Mouse (Mus musculus): ENCODE data around the gene Itfg2. TPM values are rescaled to one million over a fixed set of nuclear protein-coding genes. Genes with fewer than 3 reads are reported as not detected.
"Not testable (repeated sequence)": the region's sequence is repeated elsewhere in the genome, so short reads cannot be mapped to it uniquely, and the experiment has no call there.

Itfg2 gene
- polyA plus RNA-seq, 1 experiment from 2014 or later, result 19.1 TPM

DNA sequence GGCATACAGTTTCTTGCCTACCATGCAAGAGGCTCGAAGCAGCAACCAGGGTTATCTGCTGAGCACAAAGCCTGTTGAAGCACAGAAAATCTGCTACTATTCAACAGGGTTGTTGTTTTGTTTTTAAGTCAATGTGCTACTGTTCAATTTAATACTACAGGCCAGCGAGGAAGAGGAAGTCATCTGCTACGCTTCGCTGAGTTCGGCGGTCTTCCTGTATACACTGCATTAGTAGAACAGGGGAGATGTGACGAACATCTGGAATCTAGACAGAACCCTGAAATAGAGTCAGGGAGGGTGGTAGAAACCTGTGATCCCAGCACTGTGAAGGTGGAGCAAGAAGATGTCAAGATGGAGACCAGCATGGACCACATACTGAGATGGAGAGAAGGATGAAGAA, 41.0 kb downstream of the Itfg2 start:
- Histone ChIP-seq H3K4me2 (ENCODE audit: low read length) (no peak overlapping the region), H3K4me3 (replicated peaks; ENCODE audit: low read depth, low read length) (no peak overlapping the region), H3K27ac (no peak overlapping the region), H3K27me3 (ENCODE audit: insufficient read depth, low read length) (no peaks in the 10 kb centered on the region), H3K36me3 (ENCODE audit: insufficient read depth, low read length) (no peaks in the 10 kb centered on the region), H3K9ac (ENCODE audit: low read depth, low read length) (no peak overlapping the region), H3K9me3 (replicated peaks; ENCODE audit: low read length) (no peaks in the 10 kb centered on the region), H3K4me1 (replicated peaks; ENCODE audit: insufficient read depth, low read length) (no peaks in the 10 kb centered on the region)
- no peak for TF ChIP-seq CTCF (IDR thresholded peaks at IDR 0.05; ENCODE audit: low read depth)
- no peak for DNase-seq (ENCODE audit: low spot score)
- ATAC-seq (replicated peaks; ENCODE audit: low FRiP score, low read depth), result no peak
- whole genome bisulfite sequencing, result 56% methylated on average over 7 of the region's 7 CpGs

DNA sequence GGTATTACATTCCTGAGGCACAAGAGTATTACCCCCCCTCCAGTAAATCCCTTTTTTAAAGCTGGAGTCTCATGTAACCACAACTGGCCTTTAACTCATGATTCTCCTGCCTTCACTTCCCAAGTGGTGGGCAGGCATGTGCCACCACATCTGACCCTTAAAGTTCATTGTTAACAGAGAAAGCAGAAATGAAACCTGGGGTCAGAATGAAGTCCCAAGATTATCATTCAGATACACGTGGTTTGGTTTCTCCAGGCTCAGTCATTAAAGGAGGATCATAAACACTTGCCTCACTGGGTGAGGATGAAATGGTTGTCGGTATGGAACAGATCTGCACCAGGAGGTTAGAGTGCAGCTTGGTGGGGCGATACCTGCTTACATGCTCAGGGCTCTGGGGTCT, 43.5 kb downstream of the Itfg2 start:
- H3K36me3 ChIP-seq (ENCODE audit: insufficient read depth, low read length), result no peaks in the 10 kb centered on the region
- H3K4me3 ChIP-seq (replicated peaks; ENCODE audit: low read depth, low read length), result no peak overlapping the region
- H3K27me3 ChIP-seq (ENCODE audit: insufficient read depth, low read length), result no peaks in the 10 kb centered on the region
- ATAC-seq (replicated peaks; ENCODE audit: low FRiP score, low read depth) (no peak), DNase-seq (ENCODE audit: low spot score) (no peak)
- H3K9ac ChIP-seq (ENCODE audit: low read depth, low read length), result no peak overlapping the region
- WGBS, result 67% methylated on average over 3 of the region's 3 CpGs
- H3K4me1 ChIP-seq (replicated peaks; ENCODE audit: insufficient read depth, low read length), result no peaks in the 10 kb centered on the region
- H3K27ac ChIP-seq, result no peak overlapping the region
- no peak overlapping the region for H3K4me2 ChIP-seq (ENCODE audit: low read length)
- no peaks in the 10 kb centered on the region for H3K9me3 ChIP-seq (replicated peaks; ENCODE audit: low read length)
- TF ChIP-seq CTCF (IDR thresholded peaks at IDR 0.05; ENCODE audit: low read depth), result no peak

DNA sequence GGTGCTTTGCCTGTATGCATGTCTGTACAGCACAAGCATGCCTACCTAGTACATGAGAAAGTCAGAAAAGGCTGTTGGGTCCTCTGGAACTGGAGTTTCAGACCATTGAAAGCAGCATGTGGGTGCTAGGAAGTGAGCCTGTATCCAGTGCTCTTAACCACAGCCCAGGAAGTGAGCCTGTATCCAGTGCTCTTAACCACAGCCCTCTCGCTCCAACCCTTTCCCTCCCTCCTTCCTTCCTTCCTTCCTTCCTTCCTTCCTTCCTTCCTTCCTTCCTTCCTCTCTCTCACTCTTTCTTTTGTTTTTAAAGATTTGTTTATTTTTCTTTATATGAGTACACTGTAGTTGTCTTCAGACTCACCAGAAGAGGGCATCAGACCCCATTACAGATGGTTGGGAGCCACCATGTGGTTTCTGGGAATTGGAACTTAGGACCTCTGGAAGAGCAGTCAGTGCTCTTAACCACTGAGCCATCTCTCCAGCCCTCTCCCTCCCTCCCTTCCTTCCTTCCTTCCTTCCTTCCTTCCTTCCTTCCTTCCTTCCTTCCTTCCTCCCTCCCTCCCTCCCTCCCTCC, 44.0 kb downstream of the Itfg2 start:
- H3K27me3 ChIP-seq (ENCODE audit: insufficient read depth, low read length); ATAC-seq (replicated peaks; ENCODE audit: low FRiP score, low read depth): not testable (repeated sequence)
- WGBS, result 65% methylated on average over 1 of the region's 1 CpGs

DNA sequence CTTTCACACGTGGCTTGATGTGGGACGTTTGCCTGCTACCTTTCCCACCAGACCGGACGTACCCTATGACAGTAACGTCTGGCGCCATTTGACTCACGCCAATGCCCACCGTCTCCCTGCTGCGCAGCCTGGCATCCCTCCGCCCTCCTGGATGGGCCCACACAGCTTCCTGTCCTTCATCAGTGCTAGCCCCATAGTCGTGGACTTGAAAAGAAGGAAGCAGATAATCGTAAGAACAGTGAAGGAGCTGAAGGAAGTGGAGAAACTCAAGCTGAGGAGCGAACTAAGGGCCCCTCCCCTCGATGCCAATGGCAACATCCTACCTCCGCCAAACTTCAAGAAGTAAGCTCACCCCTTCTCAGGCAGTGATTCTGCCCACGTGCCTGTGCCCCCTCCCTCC, 45.1 kb downstream of the Itfg2 start:
- Histone ChIP-seq H3K27ac (no peak overlapping the region), H3K36me3 (ENCODE audit: insufficient read depth, low read length) (peaks cover 3% of the 10 kb centered on the region; the same call in 1 of the 2 replicates), H3K4me3 (replicated peaks; ENCODE audit: low read depth, low read length) (no peak overlapping the region), H3K4me1 (replicated peaks; ENCODE audit: insufficient read depth, low read length) (no peaks in the 10 kb centered on the region), H3K4me2 (ENCODE audit: low read length) (no peak overlapping the region), H3K9me3 (replicated peaks; ENCODE audit: low read length) (no peaks in the 10 kb centered on the region), H3K9ac (ENCODE audit: low read depth, low read length) (no peak overlapping the region), H3K27me3 (ENCODE audit: insufficient read depth, low read length) (no peaks in the 10 kb centered on the region)
- TF ChIP-seq CTCF (IDR thresholded peaks at IDR 0.05; ENCODE audit: low read depth), result no peak
- DNase-seq (ENCODE audit: low spot score) (no peak), ATAC-seq (replicated peaks; ENCODE audit: low FRiP score, low read depth) (no peak)
- WGBS, result 80% methylated on average over 16 of the region's 16 CpGs

More for the DNA sequence above, 44.0 kb downstream of the Itfg2 start:
- not testable (repeated sequence) for H3K9ac ChIP-seq (ENCODE audit: low read depth, low read length); H3K36me3 ChIP-seq (ENCODE audit: insufficient read depth, low read length); H3K4me2 ChIP-seq (ENCODE audit: low read length); H3K4me3 ChIP-seq (replicated peaks; ENCODE audit: low read depth, low read length); H3K4me1 ChIP-seq (replicated peaks; ENCODE audit: insufficient read depth, low read length); H3K9me3 ChIP-seq (replicated peaks; ENCODE audit: low read length); DNase-seq (ENCODE audit: low spot score); H3K27ac ChIP-seq
- TF ChIP-seq CTCF (IDR thresholded peaks at IDR 0.05; ENCODE audit: low read depth), result peak; percentile 67

DNA sequence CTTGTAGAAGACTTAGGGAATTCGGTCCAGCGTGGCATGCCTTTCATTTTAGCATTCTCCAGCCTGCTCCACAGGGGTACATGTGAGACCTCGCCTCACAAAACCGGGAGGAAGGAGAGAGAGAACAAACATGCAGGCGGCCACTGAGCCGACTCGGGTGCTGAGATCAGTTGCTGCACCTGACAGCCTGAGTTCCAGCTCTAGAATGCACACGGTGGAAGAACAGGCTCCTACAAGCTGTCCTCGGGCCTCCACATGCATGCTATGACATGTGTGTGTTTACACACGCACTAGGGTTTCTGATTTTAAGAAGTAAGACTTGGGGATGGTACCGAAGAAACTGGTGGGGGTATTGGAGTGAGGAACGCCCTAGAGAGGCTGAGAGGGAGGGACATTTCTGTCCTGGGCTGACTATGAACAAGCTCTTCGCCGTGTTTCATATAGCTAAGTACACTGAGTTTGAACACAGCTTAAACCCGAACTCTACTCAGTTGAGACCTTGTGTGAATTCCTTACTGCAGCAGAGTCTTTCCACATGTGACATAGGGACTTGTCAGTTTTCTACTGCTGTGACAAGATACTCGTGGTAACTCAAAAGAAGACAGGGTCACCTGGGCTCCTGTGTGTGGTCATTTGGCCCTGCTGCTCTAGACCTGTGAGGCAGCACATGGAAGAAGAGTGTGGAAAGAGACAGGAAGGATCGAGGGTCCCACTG, 48.2 kb downstream of the Itfg2 start:
- Histone ChIP-seq H3K9ac (ENCODE audit: low read depth, low read length) (no peak overlapping the region), H3K27ac (no peak overlapping the region), H3K4me2 (ENCODE audit: low read length) (no peak overlapping the region), H3K4me3 (replicated peaks; ENCODE audit: low read depth, low read length) (no peak overlapping the region), H3K36me3 (ENCODE audit: insufficient read depth, low read length) (peaks cover 30% of the 10 kb centered on the region), H3K9me3 (replicated peaks; ENCODE audit: low read length) (no peaks in the 10 kb centered on the region), H3K4me1 (replicated peaks; ENCODE audit: insufficient read depth, low read length) (no peaks in the 10 kb centered on the region), H3K27me3 (ENCODE audit: insufficient read depth, low read length) (no peaks in the 10 kb centered on the region)
- no peak for DNase-seq (ENCODE audit: low spot score)
- ATAC-seq (replicated peaks; ENCODE audit: low FRiP score, low read depth), result no peak
- WGBS, result 89% methylated on average over 17 of the region's 17 CpGs
- no peak for TF ChIP-seq CTCF (IDR thresholded peaks at IDR 0.05; ENCODE audit: low read depth)

DNA sequence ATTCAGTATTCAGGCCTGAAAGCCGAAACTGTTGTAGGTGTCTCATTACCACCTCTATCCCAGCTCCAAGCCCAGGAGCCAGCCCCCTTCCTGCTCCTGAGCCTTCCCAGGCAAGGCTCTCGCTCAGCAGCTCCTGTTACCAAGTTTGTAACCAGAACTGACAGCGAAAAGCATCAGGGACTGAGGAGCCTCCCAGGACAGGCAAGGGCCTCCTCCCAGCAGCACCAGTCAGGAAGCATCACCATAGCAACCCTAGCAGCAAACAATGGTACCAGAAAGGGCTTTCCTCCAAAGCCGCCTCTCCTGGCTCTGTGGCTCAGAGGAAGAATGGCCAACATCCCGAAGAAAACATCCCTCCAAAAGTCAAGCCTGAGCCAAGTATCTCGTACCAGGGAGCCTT, 49.5 kb downstream of the Itfg2 start, which contains the start of the genes Tex52 and Gm44596:
Tex52 (plus strand) TSS at position 265 of the 400 bp plus-strand sequence.
Gm44596 (plus strand) TSS at position 312 of the 400 bp plus-strand sequence.
- H3K4me3 ChIP-seq (replicated peaks; ENCODE audit: low read depth, low read length), result no peak within 1 kb of the TSS
- ATAC-seq (replicated peaks; ENCODE audit: low FRiP score, low read depth), result peak; percentile 63
- no peaks in the 10 kb centered on the region for H3K27me3 ChIP-seq (ENCODE audit: insufficient read depth, low read length)
- H3K4me2 ChIP-seq (ENCODE audit: low read length), result no peak within 1 kb of the TSS
- H3K9me3 ChIP-seq (replicated peaks; ENCODE audit: low read length), result no peaks in the 10 kb centered on the region
- H3K9ac ChIP-seq (ENCODE audit: low read depth, low read length), result no peak within 1 kb of the TSS
- peaks cover 41% of the 10 kb centered on the region for H3K36me3 ChIP-seq (ENCODE audit: insufficient read depth, low read length)
- peak; percentile 72 for DNase-seq (ENCODE audit: low spot score)
- TF ChIP-seq CTCF (IDR thresholded peaks at IDR 0.05; ENCODE audit: low read depth), result no peak
- H3K4me1 ChIP-seq (replicated peaks; ENCODE audit: insufficient read depth, low read length), result no peaks in the 10 kb centered on the region
- H3K27ac ChIP-seq, result no peak within 1 kb of the TSS
- 43% methylated on average over 6 of the region's 6 CpGs for WGBS
